Mouse (Mus musculus): ENCODE measurements around the gene Gm10283. TPM values are rescaled to one million over a fixed set of nuclear protein-coding genes. Genes with fewer than 3 reads are reported as not detected.
A peak's percentile ranks its signal among the peaks of the same experiment; 100 is the strongest.
"Not testable (repeated sequence)": the region's sequence is repeated elsewhere in the genome, so short reads cannot be mapped to it uniquely, and the experiment has no call there.

The Gm10283 gene
- not detected in 2 replicates for polyA plus RNA-seq (2015; fragmentation: Nextera tagmentation; extraction: Ambion mirVana)

GRCm38 (mm10) chr8:60503098-60503497, at the start of gene Gm10283:
Gene Gm10283, minus strand, starts transcription at chr8:60503198.
- no peak within 1 kb of the TSS for H3K9ac ChIP-seq
- ATAC-seq (ENCODE audit: low FRiP score, low read depth): no peak
- H3K9me3 ChIP-seq: no peaks in the 10 kb centered on the region
- H3K27ac ChIP-seq: no peak within 1 kb of the TSS
- 0 out of 2 replicates have a peak, but pooled peaks cover 5% of the 10 kb centered on the region for H3K27me3 ChIP-seq
- no peak within 1 kb of the TSS for H3K4me2 ChIP-seq (replicated peaks)
- WGBS: 30% methylated on average over 2 of the region's 2 CpGs
- H3K4me3 ChIP-seq: no peak within 1 kb of the TSS
- H3K4me1 ChIP-seq: peaks cover 7% of the 10 kb centered on the region; the same call in 1 of the 2 replicates
- H3K36me3 ChIP-seq: no peaks in the 10 kb centered on the region

DNA sequence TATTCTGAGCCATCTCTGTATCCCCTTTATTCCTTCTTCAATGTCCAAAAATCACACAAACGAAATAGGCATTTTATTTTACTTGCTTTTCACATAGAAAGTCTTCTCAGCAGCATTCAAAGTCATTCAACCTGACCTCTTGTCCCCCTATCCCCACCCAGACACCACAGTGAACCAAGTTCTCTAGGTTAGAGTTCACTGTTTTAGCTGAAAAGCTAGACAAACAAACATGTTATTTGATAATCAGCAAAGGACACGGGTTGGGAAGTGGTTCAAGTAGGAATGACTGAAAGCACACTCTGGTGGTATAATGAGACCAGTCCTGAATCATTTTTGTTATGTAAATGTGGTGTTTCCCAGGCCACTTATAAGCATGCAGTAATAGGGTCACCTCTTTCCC, 31.9 kb upstream of the Gm10283 start:
- ATAC-seq (ENCODE audit: low FRiP score, low read depth): no peak
- no peaks in the 10 kb centered on the region for H3K36me3 ChIP-seq
- no peak overlapping the region for H3K4me2 ChIP-seq (replicated peaks)
- H3K4me1 ChIP-seq: no peaks in the 10 kb centered on the region
- no peaks in the 10 kb centered on the region for H3K27me3 ChIP-seq
- 79% methylated on average over 2 of the region's 2 CpGs for WGBS
- H3K9ac ChIP-seq: no peak overlapping the region
- no peak overlapping the region for H3K4me3 ChIP-seq
- peaks cover 3% of the 10 kb centered on the region; the same call in 1 of the 2 replicates for H3K9me3 ChIP-seq
- no peak overlapping the region for H3K27ac ChIP-seq

- no peak overlapping the region for H3K27ac ChIP-seq
- ATAC-seq (ENCODE audit: low FRiP score, low read depth): no peak
- H3K9ac ChIP-seq: no peak overlapping the region
- no peak overlapping the region for H3K4me2 ChIP-seq (replicated peaks)
- no peaks in the 10 kb centered on the region for H3K36me3 ChIP-seq
- H3K4me1 ChIP-seq: no peaks in the 10 kb centered on the region
- H3K27me3 ChIP-seq: no peaks in the 10 kb centered on the region
- no peaks in the 10 kb centered on the region for H3K9me3 ChIP-seq
- no peak overlapping the region for H3K4me3 ChIP-seq
Observed at GRCm38 (mm10) chr8:60518286-60518685, 15.3 kb upstream of the Gm10283 start.

DNA sequence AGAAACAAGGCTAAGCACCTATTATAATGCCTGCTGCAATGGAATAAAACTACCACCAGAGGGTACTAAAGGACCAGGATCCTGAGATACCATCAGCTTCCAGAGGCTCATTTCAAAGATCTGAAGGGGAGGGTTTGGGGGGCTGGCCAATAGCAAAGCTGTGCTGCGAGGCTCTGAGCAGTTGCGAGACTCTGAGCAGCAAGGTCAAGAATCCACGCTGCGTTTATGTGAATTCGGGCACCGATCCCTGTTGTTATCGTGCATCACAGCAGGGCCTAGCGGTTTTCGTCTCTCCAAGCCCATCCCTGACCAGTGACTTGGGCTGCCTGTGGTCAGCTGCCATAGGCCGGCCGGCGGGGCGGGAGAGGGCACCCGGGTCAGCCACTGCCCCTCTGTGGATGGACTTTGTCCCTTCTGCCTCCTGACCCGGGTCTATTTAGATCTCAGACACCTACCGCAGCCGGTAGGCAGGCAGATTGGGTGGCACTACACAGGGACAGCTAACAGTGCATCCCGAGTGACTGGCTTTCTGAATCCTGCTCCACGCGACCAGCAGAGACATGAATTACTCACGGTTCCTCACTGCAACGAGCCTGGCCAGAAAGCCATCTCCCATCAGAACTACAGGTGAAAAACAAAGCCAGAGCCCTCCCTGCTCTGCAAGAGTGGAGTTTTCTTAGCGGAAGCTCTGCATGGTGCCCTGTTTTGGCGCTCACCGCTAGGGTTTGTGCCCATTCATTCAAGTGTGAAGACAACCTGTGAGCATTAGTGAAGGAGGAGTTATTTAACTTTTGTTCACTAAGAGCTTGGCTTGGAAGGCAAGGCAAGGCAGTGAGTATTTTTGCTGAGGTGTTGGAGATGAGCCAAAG, 2.9 kb upstream of the Gm10283 start, which contains the start of gene Aadat:
Aadat (plus strand) TSS at position 280 of the 869 bp plus-strand sequence.
- no peaks in the 10 kb centered on the region for H3K36me3 ChIP-seq
- H3K4me2 ChIP-seq (replicated peaks): peak within 1 kb of the TSS; percentile 97
- 1% methylated on average over 25 of the region's 25 CpGs for WGBS
- peak within 1 kb of the TSS; percentile 60 for H3K4me3 ChIP-seq
- H3K4me1 ChIP-seq: peaks cover 7% of the 10 kb centered on the region; the same call in 1 of the 2 replicates
- H3K27me3 ChIP-seq: 0 out of 2 replicates have a peak, but pooled peaks cover 5% of the 10 kb centered on the region
- H3K9me3 ChIP-seq: no peaks in the 10 kb centered on the region
- ATAC-seq (ENCODE audit: low FRiP score, low read depth): peak; percentile 97
- peak within 1 kb of the TSS; percentile 78 for H3K9ac ChIP-seq
- no peak within 1 kb of the TSS for H3K27ac ChIP-seq

- H3K36me3 ChIP-seq; ATAC-seq (ENCODE audit: low FRiP score, low read depth); H3K27me3 ChIP-seq; H3K27ac ChIP-seq; H3K4me3 ChIP-seq; H3K4me2 ChIP-seq (replicated peaks); H3K9me3 ChIP-seq; H3K4me1 ChIP-seq; H3K9ac ChIP-seq: not testable (repeated sequence)
- WGBS: 78% methylated on average over 2 of the region's 2 CpGs
Observed at GRCm38 (mm10) chr8:60495046-60495445, 8.0 kb downstream of the Gm10283 start.

GRCm38 (mm10) chr8:60494606-60495005, 8.4 kb downstream of the Gm10283 start:
- Histone ChIP-seq H3K4me3 (no peak overlapping the region), H3K27ac (no peak overlapping the region), H3K4me1 (no peaks in the 10 kb centered on the region), H3K27me3 (no peaks in the 10 kb centered on the region), H3K4me2 (replicated peaks) (no peak overlapping the region), H3K9ac (no peak overlapping the region), H3K36me3 (no peaks in the 10 kb centered on the region), H3K9me3 (no peaks in the 10 kb centered on the region)
- WGBS: 94% methylated on average over 11 of the region's 11 CpGs
- ATAC-seq (ENCODE audit: low FRiP score, low read depth): no peak

DNA sequence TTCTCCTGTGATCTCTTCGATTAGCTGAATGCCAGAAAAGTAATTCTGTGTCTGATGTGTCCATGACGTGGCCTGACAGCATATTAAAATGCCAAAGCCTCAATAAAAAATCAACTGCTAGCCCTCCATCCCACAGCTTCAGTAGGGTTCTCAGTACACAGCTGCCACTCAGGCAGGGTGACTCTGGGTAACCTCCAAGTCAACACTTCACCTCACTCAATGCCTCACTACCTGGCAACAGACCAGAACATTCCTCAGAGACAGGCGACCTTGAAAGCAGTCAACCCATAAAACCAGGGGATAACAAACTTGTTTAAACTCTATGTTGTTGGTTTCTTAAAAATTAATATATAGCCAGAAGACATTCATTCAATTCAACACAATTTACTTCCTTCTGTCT, 10.5 kb downstream of the Gm10283 start:
- ATAC-seq (ENCODE audit: low FRiP score, low read depth): no peak
- 48% methylated on average over 3 of the region's 3 CpGs for WGBS
- Histone ChIP-seq H3K4me3 (no peak overlapping the region), H3K36me3 (no peaks in the 10 kb centered on the region), H3K4me2 (replicated peaks) (no peak overlapping the region), H3K27ac (no peak overlapping the region), H3K9me3 (no peaks in the 10 kb centered on the region), H3K9ac (no peak overlapping the region), H3K4me1 (no peaks in the 10 kb centered on the region), H3K27me3 (no peaks in the 10 kb centered on the region)

GRCm38 (mm10) chr8:60491871-60492270, 11.1 kb downstream of the Gm10283 start:
- Histone ChIP-seq H3K9me3 (no peaks in the 10 kb centered on the region), H3K27me3 (no peaks in the 10 kb centered on the region), H3K4me3 (no peak overlapping the region), H3K36me3 (no peaks in the 10 kb centered on the region), H3K4me2 (replicated peaks) (no peak overlapping the region), H3K4me1 (no peaks in the 10 kb centered on the region), H3K9ac (no peak overlapping the region), H3K27ac (no peak overlapping the region)
- 90% methylated on average over 2 of the region's 2 CpGs for WGBS
- ATAC-seq (ENCODE audit: low FRiP score, low read depth): no peak

DNA sequence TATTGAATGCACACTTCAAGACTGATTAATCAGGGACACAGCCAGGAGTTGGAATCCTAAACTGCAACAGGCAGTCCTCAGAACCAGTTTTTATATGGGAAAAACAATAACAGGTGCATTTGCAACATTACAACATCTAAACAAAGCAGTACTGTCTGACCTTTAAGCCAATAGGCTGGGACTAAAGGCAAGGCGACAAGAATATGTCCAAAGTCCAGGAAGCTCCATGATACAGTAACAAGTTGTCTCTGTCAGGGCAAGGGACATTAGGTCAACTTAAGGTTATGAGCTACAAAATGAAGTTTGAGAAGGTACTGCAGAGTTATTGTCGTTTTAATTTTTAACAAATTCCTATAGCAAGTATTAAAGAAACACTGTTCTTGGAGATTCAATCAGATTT, 12.9 kb downstream of the Gm10283 start:
- no peak overlapping the region for H3K4me3 ChIP-seq
- no peaks in the 10 kb centered on the region for H3K36me3 ChIP-seq
- H3K27me3 ChIP-seq: no peaks in the 10 kb centered on the region
- ATAC-seq (ENCODE audit: low FRiP score, low read depth): no peak
- no peak overlapping the region for H3K27ac ChIP-seq
- 82% methylated on average over 2 of the region's 2 CpGs for WGBS
- H3K4me1 ChIP-seq: no peaks in the 10 kb centered on the region
- no peak overlapping the region for H3K9ac ChIP-seq
- H3K9me3 ChIP-seq: no peaks in the 10 kb centered on the region
- no peak overlapping the region for H3K4me2 ChIP-seq (replicated peaks)

GRCm38 (mm10) chr8:60466686-60467335, 36.2 kb downstream of the Gm10283 start:
- no peaks in the 10 kb centered on the region; the same call in 1 of the 2 replicates for H3K27me3 ChIP-seq
- peak overlapping the region; percentile 44 for H3K4me2 ChIP-seq (replicated peaks)
- peak; percentile 64 for ATAC-seq (ENCODE audit: low FRiP score, low read depth)
- H3K27ac ChIP-seq: no peak overlapping the region
- 34% methylated on average over 15 of the region's 15 CpGs for whole genome bisulfite sequencing
- H3K4me1 ChIP-seq: no peaks in the 10 kb centered on the region
- no peak overlapping the region for H3K9ac ChIP-seq
- H3K9me3 ChIP-seq: no peaks in the 10 kb centered on the region
- no peaks in the 10 kb centered on the region for H3K36me3 ChIP-seq
- no peak overlapping the region for H3K4me3 ChIP-seq

GRCm38 (mm10) chr8:60449296-60449695, 53.7 kb downstream of the Gm10283 start:
- Histone ChIP-seq H3K27me3 (no peaks in the 10 kb centered on the region), H3K4me3 (no peak overlapping the region), H3K4me2 (replicated peaks) (no peak overlapping the region), H3K27ac (no peak overlapping the region), H3K9me3 (no peaks in the 10 kb centered on the region), H3K36me3 (no peaks in the 10 kb centered on the region), H3K9ac (no peak overlapping the region), H3K4me1 (no peaks in the 10 kb centered on the region)
- no peak for ATAC-seq (ENCODE audit: low FRiP score, low read depth)
- 64% methylated on average over 2 of the region's 2 CpGs for WGBS

DNA sequence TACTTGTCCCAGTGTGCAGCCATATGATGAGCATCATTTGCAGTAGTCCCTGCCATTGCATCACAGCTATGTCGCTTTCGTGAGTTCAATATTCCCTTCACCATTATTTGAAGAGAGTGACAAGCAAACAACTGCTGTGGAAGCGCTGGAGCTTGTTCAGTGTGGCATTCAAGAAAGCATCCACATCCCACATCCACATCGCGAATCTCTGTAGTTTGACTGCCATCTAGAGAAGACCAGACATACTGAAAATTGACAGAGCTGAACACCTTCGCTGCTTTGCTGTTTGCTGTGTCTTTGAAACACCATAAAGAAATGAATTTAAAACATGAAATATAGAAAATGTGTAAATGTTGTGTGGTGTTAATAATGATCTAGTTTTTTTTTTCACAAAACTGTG, 58.0 kb downstream of the Gm10283 start:
- H3K4me3 ChIP-seq: no peak overlapping the region
- no peak overlapping the region for H3K9ac ChIP-seq
- no peaks in the 10 kb centered on the region for H3K4me1 ChIP-seq
- no peaks in the 10 kb centered on the region for H3K9me3 ChIP-seq
- H3K27me3 ChIP-seq: no peaks in the 10 kb centered on the region
- WGBS: 79% methylated on average over 6 of the region's 6 CpGs
- H3K4me2 ChIP-seq (replicated peaks): no peak overlapping the region
- no peak for ATAC-seq (ENCODE audit: low FRiP score, low read depth)
- no peaks in the 10 kb centered on the region for H3K36me3 ChIP-seq
- H3K27ac ChIP-seq: no peak overlapping the region
